Mouse (Mus musculus) forebrain, embryonic 12.5 days (tissue): ENCODE results near the gene Timeless. TPM values are rescaled to one million over a fixed set of nuclear protein-coding genes. Genes with fewer than 3 reads are reported as not detected.

Experiments
- ATAC-seq: fragments of 200-750 bp; cut with Nextera tagmentation; 2 replicates; pipeline ENCODE4 v1.8.0; 2017; ENCODE audit warnings: moderate TSS enrichment; ENCODE audit not compliant: low FRiP score
- H3K27ac ChIP-seq: fragments of 300-500 bp; sonication (generic); 2 replicates; pipeline ENCODE4 v1.5.1; 2016; ENCODE audit warnings: mild to moderate bottlenecking
- H3K27me3 ChIP-seq: fragments of 300-500 bp; sonication (generic); 2 replicates; pipeline ENCODE4 v1.6.1; 2016; ENCODE audit warnings: mild to moderate bottlenecking
- H3K36me3 ChIP-seq: fragments of 300-500 bp; sonication (generic); replicated peaks from 2 replicates; pipeline ENCODE4 v1.6.1; 2016; ENCODE audit warnings: mild to moderate bottlenecking
- H3K4me1 ChIP-seq: fragments of 300-500 bp; sonication (generic); 2 replicates; pipeline ENCODE4 v1.6.1; 2016
- H3K4me2 ChIP-seq: fragments of 300-500 bp; sonication (generic); 2 replicates; pipeline ENCODE4 v1.6.1; 2016; ENCODE audit warnings: mild to moderate bottlenecking, moderate library complexity
- H3K4me3 ChIP-seq: fragments of 300-500 bp; sonication (generic); replicated peaks from 2 replicates; pipeline ENCODE4 v1.5.1; 2016; ENCODE audit warnings: mild to moderate bottlenecking
- H3K9ac ChIP-seq: fragments of 300-500 bp; sonication (generic); 2 replicates; pipeline ENCODE4 v1.6.1; 2016; ENCODE audit warnings: mild to moderate bottlenecking
- H3K9me3 ChIP-seq: fragments of 300-500 bp; sonication (generic); 2 replicates; pipeline ENCODE4 v1.6.1; 2016
- WGBS: fragments of 180-500 bp; shearing (Covaris S2); methylation state at CpG from one replicate; pipeline ENCODE4 v1.1.7; 2016; 5-methylcytosine and 5-hydroxymethylcytosine counted together
- polyA plus RNA-seq: library from polyadenylated mRNA; unstranded; fragments of >200 nt; fragmentation: Nextera tagmentation; extraction: Ambion mirVana; gene quantifications from 2 replicates; pipeline ENCODE4 v1.2.1, GENCODE M21; 2016

The Timeless gene
- polyA plus RNA-seq, 1 experiment from 2014 or later: 74.7 TPM

DNA sequence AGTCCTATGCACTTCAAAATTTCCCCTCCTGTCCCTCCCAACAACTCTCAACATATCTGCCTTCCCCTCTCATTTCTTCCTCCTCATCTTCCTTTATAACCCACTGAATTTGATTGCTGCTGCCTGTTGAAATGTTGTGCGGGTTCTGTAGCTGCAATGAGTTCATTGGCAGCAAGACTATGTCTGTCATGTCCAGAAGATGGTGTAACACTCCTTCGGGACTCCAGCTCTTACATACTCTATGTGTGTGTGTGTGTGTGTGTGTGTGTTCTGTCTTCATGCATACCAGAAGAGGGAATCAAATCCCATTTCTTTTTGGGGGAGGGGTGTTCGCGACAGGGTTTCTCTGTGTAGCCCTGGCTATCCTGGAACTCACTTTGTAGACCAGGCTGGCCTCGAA is 16.9 kb upstream of the Timeless start:
- H3K27me3 ChIP-seq: peaks cover 10% of the 10 kb centered on the region
- H3K4me1 ChIP-seq: peaks cover 14% of the 10 kb centered on the region
- no peak overlapping the region for H3K4me2 ChIP-seq
- H3K4me3 ChIP-seq: no peak overlapping the region
- H3K27ac ChIP-seq: no peak overlapping the region
- no peak for ATAC-seq
- 89% methylated on average over 5 of the region's 5 CpGs for WGBS
- no peak overlapping the region for H3K9ac ChIP-seq
- H3K36me3 ChIP-seq: no peaks in the 10 kb centered on the region
- H3K9me3 ChIP-seq: no peaks in the 10 kb centered on the region

DNA sequence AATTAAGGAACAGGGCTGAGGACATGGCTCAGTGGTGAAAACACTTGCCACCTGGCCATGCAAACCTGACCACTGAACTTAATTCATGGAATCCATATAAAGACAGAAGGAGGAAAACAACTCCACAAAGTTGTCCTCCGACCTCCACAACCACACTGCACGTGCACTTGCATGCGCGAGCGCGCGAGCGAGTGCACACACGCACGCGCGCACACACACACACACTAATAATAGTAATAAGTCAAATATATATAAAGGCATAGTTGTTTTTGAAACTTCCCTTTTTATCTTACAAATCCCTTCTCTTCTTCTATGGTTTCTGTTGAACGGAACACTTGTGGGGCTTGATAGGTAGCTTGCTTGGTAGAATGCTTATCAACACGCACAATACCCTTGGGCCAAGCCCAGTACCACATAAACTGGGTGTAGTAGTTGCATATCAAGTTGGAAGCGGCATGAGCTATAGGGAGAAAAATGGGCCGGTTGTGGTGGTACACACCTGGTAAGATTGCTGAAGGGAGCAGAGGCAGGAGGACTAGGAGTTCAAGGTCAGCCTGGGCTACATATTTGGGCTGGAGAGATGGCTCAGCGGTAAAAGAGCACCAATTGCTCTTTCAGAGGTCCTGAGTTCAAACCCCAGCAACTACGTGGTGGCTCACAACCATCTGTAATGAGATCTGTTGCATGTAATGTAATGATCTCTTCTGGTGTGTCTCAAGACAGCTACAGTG is 13.3 kb upstream of the Timeless start:
- H3K27me3 ChIP-seq: peaks cover 3% of the 10 kb centered on the region; the same call in 1 of the 2 replicates
- no peak for ATAC-seq
- no peak overlapping the region for H3K4me2 ChIP-seq
- H3K4me1 ChIP-seq: no peaks in the 10 kb centered on the region
- H3K36me3 ChIP-seq: no peaks in the 10 kb centered on the region
- no peak overlapping the region for H3K9ac ChIP-seq
- no peak overlapping the region for H3K27ac ChIP-seq
- 95% methylated on average over 18 of the region's 18 CpGs for WGBS
- no peaks in the 10 kb centered on the region for H3K9me3 ChIP-seq
- no peak overlapping the region for H3K4me3 ChIP-seq

DNA sequence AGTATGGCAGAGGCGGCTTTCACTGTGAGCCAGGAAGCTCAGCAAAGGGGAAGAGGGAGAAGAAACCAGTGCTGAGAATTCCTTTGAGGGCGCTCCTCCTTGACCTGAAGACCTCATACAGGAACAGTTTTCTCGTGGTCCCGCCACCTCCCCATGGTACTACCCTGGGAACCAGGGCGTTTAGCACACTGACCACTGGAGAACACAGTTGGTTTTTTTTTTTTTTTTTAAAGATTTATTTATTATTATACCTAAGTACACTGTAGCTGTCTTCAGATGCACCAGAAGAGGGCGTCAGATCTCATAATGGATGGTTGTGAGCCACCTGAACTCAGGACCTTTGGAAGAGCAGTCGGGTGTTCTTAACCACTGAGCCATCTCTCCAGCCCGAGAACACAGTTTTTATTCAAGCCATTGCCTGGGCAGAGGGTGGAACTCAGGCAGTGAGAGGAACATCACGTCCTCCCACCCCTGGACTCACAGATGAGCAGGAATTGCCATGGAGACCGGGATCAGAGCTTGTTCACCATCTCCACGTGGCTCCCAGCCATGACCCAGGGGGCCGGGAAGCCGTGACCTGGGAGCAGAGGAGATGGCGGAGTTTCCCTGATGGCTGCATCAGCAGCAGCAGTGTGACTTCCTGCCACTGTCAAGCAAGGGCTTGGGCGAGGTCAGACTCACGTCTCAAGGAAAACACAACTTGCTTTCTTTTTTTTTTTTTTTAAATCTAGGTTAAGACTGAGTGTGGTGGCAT is 10.2 kb upstream of the Timeless start:
- H3K4me1 ChIP-seq: peaks cover 16% of the 10 kb centered on the region
- WGBS: 75% methylated on average over 16 of the region's 16 CpGs
- H3K9ac ChIP-seq: no peak overlapping the region
- no peak overlapping the region for H3K27ac ChIP-seq
- H3K9me3 ChIP-seq: no peaks in the 10 kb centered on the region
- no peak overlapping the region for H3K4me2 ChIP-seq
- H3K27me3 ChIP-seq: peaks cover 6% of the 10 kb centered on the region
- H3K36me3 ChIP-seq: no peaks in the 10 kb centered on the region
- ATAC-seq: no peak
- no peak overlapping the region for H3K4me3 ChIP-seq

GRCm38 (mm10) chr10:128225064-128225463 is 6.8 kb upstream of the Timeless start:
- Histone ChIP-seq H3K9ac (no peak overlapping the region), H3K36me3 (no peaks in the 10 kb centered on the region), H3K27ac (0 out of 2 replicates have a peak overlapping the region, but pooled peaks have one; percentile 0), H3K27me3 (peaks cover 6% of the 10 kb centered on the region), H3K4me2 (no peak overlapping the region), H3K4me3 (no peak overlapping the region), H3K4me1 (peaks cover 16% of the 10 kb centered on the region), H3K9me3 (no peaks in the 10 kb centered on the region)
- ATAC-seq: no peak
- 36% methylated on average over 5 of the region's 5 CpGs for WGBS

DNA sequence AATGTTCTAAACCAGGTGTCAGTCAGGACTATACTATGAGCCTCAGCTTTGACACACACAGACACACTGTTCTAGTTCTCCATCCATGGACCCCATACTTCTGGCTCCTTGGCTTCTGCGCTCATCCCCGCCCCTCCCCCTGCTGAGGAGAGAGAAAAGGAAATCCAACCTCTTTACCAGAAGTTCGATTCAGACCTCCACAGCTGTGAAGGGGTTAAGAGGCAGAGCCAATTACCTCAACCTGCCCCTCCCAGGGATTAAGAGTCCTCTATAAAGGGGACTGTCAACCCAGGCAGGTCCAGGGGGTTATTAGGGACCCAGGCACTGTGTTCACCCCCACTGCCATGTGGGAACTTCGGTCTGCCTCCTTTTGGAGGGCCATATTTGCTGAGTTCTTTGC is 6.3 kb upstream of the Timeless start, which contains the start of gene Mip:
TSS of gene Mip (plus strand) at position 301 of the 400 bp plus-strand sequence.
- Histone ChIP-seq H3K27me3 (peaks cover 6% of the 10 kb centered on the region), H3K4me2 (no peak within 1 kb of the TSS), H3K4me3 (no peak within 1 kb of the TSS), H3K27ac (0 out of 2 replicates have a peak within 1 kb of the TSS, but pooled peaks have one; percentile 0), H3K9ac (no peak within 1 kb of the TSS; the same call in 1 of the 2 replicates), H3K9me3 (no peaks in the 10 kb centered on the region), H3K36me3 (no peaks in the 10 kb centered on the region), H3K4me1 (peaks cover 16% of the 10 kb centered on the region)
- no peak for ATAC-seq
- 27% methylated on average over 4 of the region's 4 CpGs for WGBS

GRCm38 (mm10) chr10:128227592-128227991 is 4.3 kb upstream of the Timeless start:
- no peak overlapping the region for H3K27ac ChIP-seq
- no peak overlapping the region for H3K9ac ChIP-seq
- no peak overlapping the region for H3K4me2 ChIP-seq
- no peak for ATAC-seq
- no peak overlapping the region for H3K4me3 ChIP-seq
- WGBS: 87% methylated on average over 9 of the region's 9 CpGs
- H3K36me3 ChIP-seq: no peaks in the 10 kb centered on the region
- peaks cover 27% of the 10 kb centered on the region for H3K4me1 ChIP-seq
- H3K27me3 ChIP-seq: peaks cover 6% of the 10 kb centered on the region
- no peaks in the 10 kb centered on the region for H3K9me3 ChIP-seq

GRCm38 (mm10) chr10:128228009-128228408 is 3.9 kb upstream of the Timeless start:
- WGBS: 93% methylated on average over 8 of the region's 8 CpGs
- H3K27ac ChIP-seq: no peak overlapping the region
- H3K36me3 ChIP-seq: no peaks in the 10 kb centered on the region
- no peaks in the 10 kb centered on the region for H3K9me3 ChIP-seq
- H3K27me3 ChIP-seq: peaks cover 6% of the 10 kb centered on the region
- peaks cover 31% of the 10 kb centered on the region for H3K4me1 ChIP-seq
- no peak for ATAC-seq
- no peak overlapping the region for H3K9ac ChIP-seq
- H3K4me3 ChIP-seq: no peak overlapping the region
- H3K4me2 ChIP-seq: no peak overlapping the region

- 0 out of 2 replicates have a peak, but pooled peaks cover 2% of the 10 kb centered on the region for H3K36me3 ChIP-seq
- H3K27me3 ChIP-seq: peaks cover 2% of the 10 kb centered on the region
- ATAC-seq: no peak
- H3K4me3 ChIP-seq: no peak overlapping the region
- no peak overlapping the region for H3K9ac ChIP-seq
- H3K4me2 ChIP-seq: no peak overlapping the region; the same call in 1 of the 2 replicates
- 0 out of 2 replicates have a peak overlapping the region, but pooled peaks have one; percentile 8 for H3K27ac ChIP-seq
- peaks cover 22% of the 10 kb centered on the region for H3K4me1 ChIP-seq
- no peaks in the 10 kb centered on the region for H3K9me3 ChIP-seq
- WGBS: 85% methylated on average over 12 of the region's 12 CpGs
Observed at GRCm38 (mm10) chr10:128230582-128230981, 1.3 kb upstream of the Timeless start.

- H3K9ac ChIP-seq: peak overlapping the region; percentile 82
- 22% methylated on average over 5 of the region's 5 CpGs for WGBS
- H3K4me1 ChIP-seq: peaks cover 21% of the 10 kb centered on the region
- 0 out of 2 replicates have a peak, but pooled peaks cover 2% of the 10 kb centered on the region for H3K36me3 ChIP-seq
- H3K27ac ChIP-seq: peak overlapping the region; percentile 96
- H3K4me3 ChIP-seq: peak overlapping the region; percentile 81
- ATAC-seq: no peak
- H3K4me2 ChIP-seq: peak overlapping the region; percentile 66
- H3K27me3 ChIP-seq: peaks cover under 1% of the 10 kb centered on the region
- H3K9me3 ChIP-seq: no peaks in the 10 kb centered on the region
Observed at GRCm38 (mm10) chr10:128231146-128231545, 719 bp upstream of the Timeless start.

DNA sequence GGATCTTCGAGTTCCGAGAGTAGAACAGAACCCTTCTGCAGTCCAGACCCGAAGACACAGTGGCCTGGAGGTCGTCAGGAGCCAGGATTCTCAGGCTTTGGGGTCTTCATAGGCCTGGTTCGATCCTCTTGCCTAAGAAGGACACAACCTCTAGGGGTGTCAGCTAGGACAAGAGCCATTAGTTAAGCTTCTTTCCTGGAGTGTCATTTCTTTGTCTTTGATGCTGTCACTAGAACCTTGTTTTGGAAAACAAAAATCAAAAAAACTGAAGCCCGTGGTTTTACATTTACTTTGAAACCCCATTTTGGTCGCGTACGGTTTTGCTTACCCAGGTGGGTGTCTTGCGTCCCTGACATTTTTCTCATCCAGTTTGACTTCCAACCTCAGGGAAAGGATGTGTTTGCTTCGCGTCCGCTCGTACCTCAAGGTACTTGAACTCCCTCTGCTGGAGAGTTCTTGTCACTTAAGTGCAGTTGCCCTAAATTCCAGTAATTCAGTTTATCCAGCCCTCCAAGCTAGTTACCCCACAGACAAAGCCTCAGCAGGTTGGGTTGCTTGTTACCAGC is 638 bp downstream of the Timeless start:
- Histone ChIP-seq H3K27me3 (no peaks in the 10 kb centered on the region), H3K9me3 (no peaks in the 10 kb centered on the region), H3K9ac (peak overlapping the region; percentile 82), H3K4me1 (peaks cover 24% of the 10 kb centered on the region), H3K27ac (peak overlapping the region; percentile 96), H3K4me2 (peak overlapping the region; percentile 66), H3K4me3 (peak overlapping the region; percentile 81), H3K36me3 (0 out of 2 replicates have a peak, but pooled peaks cover 2% of the 10 kb centered on the region)
- WGBS: under 1% methylated on average over 14 of the region's 14 CpGs
- peak; percentile 39 for ATAC-seq

- Histone ChIP-seq H3K36me3 (peaks cover 25% of the 10 kb centered on the region), H3K9ac (no peak overlapping the region), H3K27ac (peak overlapping the region; percentile 65)
Observed at GRCm38 (mm10) chr10:128236321-128236720, 4.5 kb downstream of the Timeless start.

More at GRCm38 (mm10) chr10:128236321-128236720, 4.5 kb downstream of the Timeless start:
- Histone ChIP-seq H3K9me3 (no peaks in the 10 kb centered on the region), H3K4me3 (no peak overlapping the region), H3K27me3 (no peaks in the 10 kb centered on the region), H3K4me2 (no peak overlapping the region), H3K4me1 (peaks cover 17% of the 10 kb centered on the region; the same call in 1 of the 2 replicates)
- 34% methylated on average over 4 of the region's 4 CpGs for WGBS
- ATAC-seq: no peak
